Mouse (Mus musculus) olfactory bulb, adult 2 months (tissue): ENCODE results near the gene Gab3.

Source experiments
- CTCF ChIP-seq: fragments of 200-500 bp; IDR thresholded peaks from 2 replicates; pipeline ENCODE4 v1.5.1; 2012; ENCODE audit warnings: low read depth, mild to moderate bottlenecking, low read length, moderate library complexity; ENCODE audit not compliant: insufficient read depth
- POLR2A ChIP-seq: fragments of 200-500 bp; IDR thresholded peaks from 2 replicates; pipeline ENCODE4 v1.6.1; 2012; ENCODE audit warnings: mild to moderate bottlenecking, low read depth, low read length, moderate library complexity; ENCODE audit not compliant: insufficient read depth

GRCm38 (mm10) chrX:75096163-75096770 lies 11.0 kb upstream of the Gab3 start:
- TF ChIP-seq CTCF (no peak), POLR2A (no peak)
